Mouse (Mus musculus) liver, adult 2 months (tissue): Measurements from ENCODE around the gene Smarcc1. TPM values are rescaled to one million over a fixed set of nuclear protein-coding genes. Genes with fewer than 3 reads are reported as not detected.

ENCODE experiments used
- DNase-seq: peaks from one replicate; pipeline ENCODE4 v3.0.0-alpha.2; 2011; ENCODE audit warnings: low read depth, low spot score; ENCODE audit errors: extremely low read depth
- H3K27ac ChIP-seq: fragments of 200-500 bp; replicated peaks from 2 replicates; pipeline ENCODE4 v1.5.1; 2012; ENCODE audit warnings: low read depth, mild to moderate bottlenecking, control low read depth, inconsistent platforms, low read length; ENCODE audit not compliant: insufficient read depth
- H3K27me3 ChIP-seq: fragments of 200-500 bp; 2 replicates; pipeline ENCODE4 v1.6.1; 2012; ENCODE audit warnings: mild to moderate bottlenecking, moderate library complexity, low read length, inconsistent platforms; ENCODE audit not compliant: control insufficient read depth, insufficient read depth
- H3K36me3 ChIP-seq: fragments of 200-500 bp; 2 replicates; pipeline ENCODE4 v1.6.1; 2012; ENCODE audit warnings: low read length, inconsistent platforms; ENCODE audit not compliant: control insufficient read depth, insufficient read depth
- H3K4me1 ChIP-seq: fragments of 200-500 bp; 2 replicates; pipeline ENCODE4 v1.6.1; 2011; ENCODE audit warnings: low read length; ENCODE audit not compliant: control insufficient read depth, insufficient read depth
- H3K4me3 ChIP-seq: fragments of 200-500 bp; 2 replicates; pipeline ENCODE4 v1.5.1; 2011; ENCODE audit warnings: low read depth, mild to moderate bottlenecking, control low read depth, low read length, moderate library complexity; ENCODE audit not compliant: insufficient read depth
- H3K79me2 ChIP-seq: fragments of 200-500 bp; 2 replicates; pipeline ENCODE4 v1.6.1; 2012; ENCODE audit warnings: inconsistent platforms, mild to moderate bottlenecking, low read length, moderate library complexity; ENCODE audit not compliant: control insufficient read depth, insufficient read depth
- H3K9ac ChIP-seq: fragments of 200-500 bp; 2 replicates; pipeline ENCODE4 v1.6.1; 2012; ENCODE audit warnings: low read depth, mild to moderate bottlenecking, control low read depth, inconsistent platforms, low read length
- CTCF ChIP-seq: fragments of 200-500 bp; IDR thresholded peaks from 2 replicates; pipeline ENCODE4 v1.5.1; 2011; ENCODE audit warnings: low read depth, low read length, control low read depth
- POLR2A ChIP-seq: fragments of 200-500 bp; IDR thresholded peaks from 2 replicates; pipeline ENCODE4 v1.6.1; 2011; ENCODE audit warnings: low read length, control low read depth; ENCODE audit not compliant: insufficient read depth; ENCODE audit errors: extremely low read depth
- WGBS: fragments of 180-500 bp; shearing (Covaris S2); methylation state at CpG from one replicate; pipeline ENCODE4 v1.1.7; 2018; 5-methylcytosine and 5-hydroxymethylcytosine counted together
- polyA plus RNA-seq: library from polyadenylated mRNA; depleted of rRNA; stranded (reverse); fragments of >200 nt; gene quantifications from 2 replicates; pipeline ENCODE4 v1.2.3, GENCODE M21; 2012
- total RNA-seq: library from RNA; depleted of rRNA; stranded (reverse); fragments of >200 nt; gene quantifications from 2 replicates; pipeline ENCODE4 v1.2.3, GENCODE M21; 2014

Smarcc1 gene
- total and polyA plus RNA-seq, 2 experiments: 7.5 to 9.8 TPM

DNA sequence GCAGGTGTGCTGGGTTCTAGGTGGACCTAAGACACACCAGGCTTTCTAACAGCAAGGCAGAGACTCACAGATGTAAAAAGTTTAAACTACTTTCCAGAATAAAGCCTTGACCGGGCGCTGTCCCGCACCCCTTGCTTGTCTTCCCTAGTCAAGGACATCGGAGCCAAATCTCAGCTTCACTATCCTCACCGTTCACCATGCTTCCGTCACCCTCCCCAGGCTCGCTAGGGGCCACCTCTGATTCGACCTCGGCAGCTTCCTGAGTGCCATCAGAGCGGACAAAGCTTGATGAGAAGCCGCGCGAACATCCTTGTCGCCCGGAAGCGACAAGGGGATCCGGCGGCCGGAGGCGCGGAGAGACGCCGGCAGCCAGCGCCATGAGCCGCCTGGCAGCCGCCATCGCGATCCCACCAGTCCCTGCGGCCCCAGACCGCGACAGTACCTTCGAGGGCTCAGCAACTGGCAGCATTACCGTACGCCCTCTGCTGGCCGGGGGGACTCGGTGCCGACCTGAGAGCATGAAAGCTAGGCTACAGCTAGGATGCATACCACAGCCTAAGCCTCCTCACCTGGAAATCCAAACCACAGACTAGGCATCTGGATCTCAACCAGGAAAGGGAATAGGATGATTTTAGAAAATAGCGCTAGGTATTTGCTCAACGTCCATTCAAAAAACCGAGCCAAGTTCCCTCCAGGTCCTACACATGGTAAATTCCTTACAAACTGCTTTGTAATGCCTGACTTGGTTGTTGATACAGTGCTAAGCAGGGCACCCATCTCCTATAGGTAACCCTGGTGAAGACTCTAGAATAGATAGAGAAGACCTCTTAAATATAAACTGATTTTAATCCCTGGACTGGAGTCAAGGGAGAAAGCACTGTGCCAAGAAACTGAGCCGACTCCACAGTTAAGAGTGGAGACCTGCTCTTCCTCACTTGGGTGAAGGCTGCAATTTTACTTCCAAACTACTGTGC is 16.6 kb upstream of the Smarcc1 start:
- peak; percentile 70 for DNase-seq
- 3% methylated on average over 41 of the region's 41 CpGs for WGBS

DNA sequence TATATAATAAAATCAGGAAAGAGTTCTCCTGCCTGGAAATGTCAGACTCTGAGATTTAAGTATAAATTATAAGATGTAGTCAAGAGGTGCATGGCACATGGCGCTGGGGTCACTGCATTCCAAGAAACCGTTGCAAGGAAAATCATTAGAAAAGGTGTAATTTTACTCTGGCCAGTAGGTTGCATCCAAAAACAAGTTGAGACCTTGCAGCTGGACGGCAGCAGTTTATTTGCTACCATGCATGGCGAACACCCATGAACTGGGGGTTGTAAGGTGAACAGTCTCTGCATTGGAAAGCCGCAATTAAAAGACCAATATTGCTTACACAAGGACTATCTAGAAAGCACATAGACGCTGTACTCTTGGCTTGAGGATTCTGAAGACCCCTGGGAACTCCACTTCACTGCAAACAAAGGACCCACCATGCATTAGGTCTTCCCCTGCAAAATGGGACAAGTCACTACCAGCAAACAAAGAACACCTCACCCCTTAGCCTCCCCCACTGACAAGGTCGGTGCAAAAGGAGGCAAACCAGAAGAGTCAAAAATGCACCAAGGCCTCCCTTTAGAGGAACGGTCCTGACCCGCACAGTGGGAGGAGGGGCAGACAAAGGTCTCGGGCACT is 1.0 kb upstream of the Smarcc1 start:
- 0 out of 2 replicates have a peak overlapping the region, but pooled peaks have one; percentile 1 for H3K27ac ChIP-seq
- no peaks in the 10 kb centered on the region for H3K27me3 ChIP-seq
- TF ChIP-seq POLR2A (no peak), CTCF (no peak)
- H3K9ac ChIP-seq: peak overlapping the region; percentile 99
- H3K4me3 ChIP-seq: peak overlapping the region; percentile 92
- no peaks in the 10 kb centered on the region for H3K79me2 ChIP-seq
- 23% methylated on average over 10 of the region's 10 CpGs for WGBS
- DNase-seq: no peak
- H3K36me3 ChIP-seq: peaks cover 7% of the 10 kb centered on the region; the same call in 1 of the 2 replicates
- H3K4me1 ChIP-seq: peaks cover 4% of the 10 kb centered on the region

More for the DNA sequence above, 16.6 kb upstream of the Smarcc1 start:
- H3K27me3 ChIP-seq: no peaks in the 10 kb centered on the region
- no peaks in the 10 kb centered on the region for H3K4me1 ChIP-seq
- H3K4me3 ChIP-seq: peak overlapping the region; percentile 93
- peaks cover 3% of the 10 kb centered on the region; the same call in 1 of the 2 replicates for H3K79me2 ChIP-seq
- TF ChIP-seq POLR2A: peak; percentile 54; the same call in 1 of the 2 replicates
- peak; percentile 97 for TF ChIP-seq CTCF
- peak overlapping the region; percentile 84 for H3K9ac ChIP-seq
- peaks cover 11% of the 10 kb centered on the region; the same call in 1 of the 2 replicates for H3K36me3 ChIP-seq
- H3K27ac ChIP-seq: peak overlapping the region; percentile 37; the same call in 1 of the 2 replicates

DNA sequence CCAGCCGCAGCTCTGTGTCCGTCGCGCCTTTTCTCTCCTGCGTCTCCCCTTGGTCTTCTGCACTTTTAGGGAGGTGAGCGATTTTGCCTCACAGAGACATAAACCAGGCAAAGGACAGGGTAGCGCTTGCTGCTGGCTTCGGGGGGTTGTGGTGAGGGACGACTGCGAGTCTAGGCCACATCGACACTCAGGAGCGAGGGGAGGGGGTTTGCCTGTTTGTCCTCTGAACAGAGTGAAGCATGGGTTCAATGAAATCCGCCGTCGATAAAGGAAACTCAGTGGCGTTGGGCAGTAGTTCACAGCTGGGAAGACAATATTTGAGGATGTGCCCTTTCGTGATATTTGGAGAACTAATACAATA is 251 bp downstream of the Smarcc1 start, which contains the start of gene Dhx30:
TSS of gene Dhx30 (minus strand) at position 52 of the 361 bp plus-strand sequence.
- peak within 1 kb of the TSS; percentile 99 for H3K9ac ChIP-seq
- H3K79me2 ChIP-seq: no peaks in the 10 kb centered on the region
- no peak for TF ChIP-seq POLR2A
- 0 out of 2 replicates have a peak, but pooled peaks have one; percentile 4 for TF ChIP-seq CTCF
- 0 out of 2 replicates have a peak, but pooled peaks cover 4% of the 10 kb centered on the region for H3K36me3 ChIP-seq
- under 1% methylated on average over 17 of the region's 17 CpGs for WGBS
- H3K4me3 ChIP-seq: peak within 1 kb of the TSS; percentile 92
- DNase-seq: no peak
- peaks cover 4% of the 10 kb centered on the region for H3K4me1 ChIP-seq
- H3K27me3 ChIP-seq: no peaks in the 10 kb centered on the region
- peak within 1 kb of the TSS; percentile 96 for H3K27ac ChIP-seq

DNA sequence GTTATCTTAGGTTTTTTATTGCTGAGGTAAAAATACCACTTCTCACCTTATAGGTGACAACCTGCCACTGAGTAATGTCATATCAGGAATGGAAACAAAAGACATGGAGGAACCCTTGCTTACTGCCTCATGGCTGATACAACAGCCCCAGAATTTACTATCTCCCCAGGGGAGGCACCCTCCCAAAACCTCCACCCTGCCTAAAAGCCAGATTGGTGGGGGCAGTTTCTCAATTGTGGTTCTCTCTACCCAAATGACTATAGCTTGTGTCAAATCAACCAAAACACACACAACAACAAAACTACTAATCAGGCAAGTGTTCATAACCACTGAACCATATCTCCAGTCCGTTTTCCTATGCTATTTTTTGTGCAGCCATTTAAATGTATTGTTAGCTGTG is 741 bp downstream of the Smarcc1 start:
- no peak for DNase-seq
- H3K4me3 ChIP-seq: peak overlapping the region; percentile 92; the same call in 1 of the 2 replicates
- TF ChIP-seq POLR2A (no peak), CTCF (no peak)
- H3K4me1 ChIP-seq: peaks cover 4% of the 10 kb centered on the region
- 0 out of 2 replicates have a peak overlapping the region, but pooled peaks have one; percentile 99 for H3K9ac ChIP-seq
- no peak overlapping the region for H3K27ac ChIP-seq
- H3K79me2 ChIP-seq: no peaks in the 10 kb centered on the region
- 81% methylated on average over 1 of the region's 1 CpGs for WGBS
- no peaks in the 10 kb centered on the region for H3K27me3 ChIP-seq
- H3K36me3 ChIP-seq: 0 out of 2 replicates have a peak, but pooled peaks cover 1% of the 10 kb centered on the region

DNA sequence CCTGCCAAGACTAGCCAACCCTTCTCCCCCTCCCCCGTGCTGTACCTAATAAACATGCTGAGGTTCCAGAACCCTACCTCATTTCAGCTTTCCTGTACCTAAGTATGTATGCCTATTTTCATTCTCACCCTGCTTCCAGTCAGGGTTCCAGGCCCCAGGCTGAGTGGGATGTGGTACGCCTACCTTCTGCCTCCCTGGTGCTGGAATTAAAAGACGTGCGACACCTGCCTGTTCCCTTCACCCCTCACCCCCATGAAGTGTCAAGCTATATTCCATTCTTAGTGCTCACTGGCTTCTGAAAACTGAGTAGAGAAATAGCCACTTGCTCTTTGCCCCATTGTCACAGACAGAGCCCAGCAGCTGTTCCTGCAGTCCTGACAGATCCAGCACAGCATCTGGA is 3.9 kb downstream of the Smarcc1 start:
- TF ChIP-seq POLR2A (no peak), CTCF (no peak)
- Histone ChIP-seq H3K27ac (no peak overlapping the region), H3K4me1 (peaks cover 3% of the 10 kb centered on the region), H3K9ac (no peak overlapping the region), H3K27me3 (no peaks in the 10 kb centered on the region), H3K36me3 (no peaks in the 10 kb centered on the region), H3K4me3 (no peak overlapping the region), H3K79me2 (no peaks in the 10 kb centered on the region)
- no peak for DNase-seq
- WGBS: 90% methylated on average over 4 of the region's 4 CpGs
